Mouse (Mus musculus) olfactory bulb, adult 2 months (tissue): Measurements from ENCODE around the gene Acp5.

Source experiments
- CTCF ChIP-seq: fragments of 200-500 bp; IDR thresholded peaks from 2 replicates; pipeline ENCODE4 v1.5.1; 2012; ENCODE audit warnings: low read depth, mild to moderate bottlenecking, low read length, moderate library complexity; ENCODE audit not compliant: insufficient read depth
- POLR2A ChIP-seq: fragments of 200-500 bp; IDR thresholded peaks from 2 replicates; pipeline ENCODE4 v1.6.1; 2012; ENCODE audit warnings: mild to moderate bottlenecking, low read depth, low read length, moderate library complexity; ENCODE audit not compliant: insufficient read depth

- no peak for TF ChIP-seq CTCF
- TF ChIP-seq POLR2A, result no peak
Observed at GRCm38 (mm10) chr9:22116086-22116485, 19.4 kb downstream of the Acp5 start.
